Comparison of ENCODE assay signal across 20 mouse cellular contexts in genomic region chr6:114264426-114264825, GRCm38 (mm10). TPM values are rescaled to one million over a fixed set of nuclear protein-coding genes. Genes with fewer than 3 reads are reported as not detected.
DNase-seq lines count a peak whose midpoint lies in the region; ATAC-seq and TF ChIP-seq lines count a peak whose summit lies in the region.
"Had no signal": no experiment of that assay in that cellular context is flagged by ENCODE, and none has a peak within 500 bp of the region (broad histone marks: within the 10 kb centered on the region; RNA-seq: fewer than 3 reads in every experiment).

No protein-coding gene starts in this region.

- no peak overlapping the region for H3K4me3 ChIP-seq in forebrain, embryonic 13.5 days
- no peak overlapping the region for H3K4me3 ChIP-seq in forebrain, embryonic 10.5 days
- no peak overlapping the region for H3K4me3 ChIP-seq in limb, embryonic 14.5 days (replicated peaks; ENCODE audit: low read length)
- no peak overlapping the region for H3K4me3 ChIP-seq in limb, embryonic 10.5 days
- no peak overlapping the region for H3K4me3 ChIP-seq in neural tube, embryonic 15.5 days (replicated peaks)
- H3K4me3 ChIP-seq: embryonic facial prominence, embryonic 15.5 days; heart, adult 2 months; kidney, embryonic 15.5 days; liver, embryonic 13.5 days; megakaryocyte, embryonic 14.5 days had no signal

- no peaks in the 10 kb centered on the region for H3K27me3 ChIP-seq in forebrain, embryonic 13.5 days
- H3K27me3 ChIP-seq in forebrain, embryonic 10.5 days (ENCODE audit: poor library complexity, severe bottlenecking) = peaks cover 12% of the 10 kb centered on the region; the same call in 1 of the 2 replicates
- H3K27me3 ChIP-seq in limb, embryonic 14.5 days (ENCODE audit: control insufficient read depth, insufficient read depth, low read length) = no peaks in the 10 kb centered on the region
- H3K27me3 ChIP-seq in limb, embryonic 10.5 days (ENCODE audit: low read depth, poor library complexity, severe bottlenecking) = peaks cover 25% of the 10 kb centered on the region; the same call in 1 of the 2 replicates
- no peaks in the 10 kb centered on the region for H3K27me3 ChIP-seq in neural tube, embryonic 15.5 days (replicated peaks)
- H3K27me3 ChIP-seq: embryonic facial prominence, embryonic 15.5 days had no signal

- WGBS in forebrain, embryonic 13.5 days = 40% methylated on average over 5 of the region's 5 CpGs
- WGBS in forebrain, embryonic 10.5 days = 75% methylated on average over 5 of the region's 5 CpGs
- WGBS in limb, embryonic 14.5 days = 37% methylated on average over 5 of the region's 5 CpGs
- 66% methylated on average over 5 of the region's 5 CpGs for WGBS in limb, embryonic 10.5 days
- WGBS in neural tube, embryonic 15.5 days = 58% methylated on average over 5 of the region's 5 CpGs

- peak; percentile 36; the same call in 1 of the 2 replicates for ATAC-seq in forebrain, embryonic 13.5 days
- ATAC-seq in limb, embryonic 14.5 days (ENCODE audit: low FRiP score, low read depth) = no peak
- ATAC-seq in neural tube, embryonic 15.5 days (ENCODE audit: low FRiP score) = no peak
- ATAC-seq in granulocyte monocyte progenitor cell, adult 5-6 weeks (replicated peaks; ENCODE audit: poor library complexity, severe bottlenecking) = no peak

- no peak overlapping the region for H3K4me2 ChIP-seq in forebrain, embryonic 13.5 days
- no peak overlapping the region for H3K4me2 ChIP-seq in limb, embryonic 14.5 days (replicated peaks; ENCODE audit: low read depth, low read length, severe bottlenecking)
- no peak overlapping the region for H3K4me2 ChIP-seq in neural tube, embryonic 15.5 days
- H3K4me2 ChIP-seq: embryonic facial prominence, embryonic 15.5 days; kidney, embryonic 15.5 days; liver, embryonic 13.5 days had no signal

- peak overlapping the region; percentile 67 for H3K27ac ChIP-seq in forebrain, embryonic 13.5 days
- H3K27ac ChIP-seq in forebrain, embryonic 10.5 days = no peak overlapping the region
- no peak overlapping the region for H3K27ac ChIP-seq in limb, embryonic 14.5 days (replicated peaks; ENCODE audit: low read depth, low read length)
- H3K27ac ChIP-seq in limb, embryonic 10.5 days = no peak overlapping the region
- peak overlapping the region; percentile 14; the same call in 1 of the 2 replicates for H3K27ac ChIP-seq in neural tube, embryonic 15.5 days (replicated peaks)
- H3K27ac ChIP-seq: embryonic facial prominence, embryonic 15.5 days; heart, adult 2 months; kidney, embryonic 15.5 days; liver, embryonic 13.5 days had no signal

- H3K4me1 ChIP-seq in forebrain, embryonic 13.5 days = peaks cover 40% of the 10 kb centered on the region
- H3K4me1 ChIP-seq in forebrain, embryonic 10.5 days = peaks cover 37% of the 10 kb centered on the region
- peaks cover 12% of the 10 kb centered on the region for H3K4me1 ChIP-seq in limb, embryonic 14.5 days (ENCODE audit: control insufficient read depth, insufficient read depth, low read length)
- H3K4me1 ChIP-seq in limb, embryonic 10.5 days = 0 out of 2 replicates have a peak, but pooled peaks cover 9% of the 10 kb centered on the region
- peaks cover 53% of the 10 kb centered on the region for H3K4me1 ChIP-seq in neural tube, embryonic 15.5 days
- H3K4me1 ChIP-seq: embryonic facial prominence, embryonic 15.5 days; kidney, embryonic 15.5 days; liver, embryonic 13.5 days; megakaryocyte, embryonic 14.5 days had no signal

- no peak overlapping the region for H3K9ac ChIP-seq in forebrain, embryonic 13.5 days
- no peak overlapping the region for H3K9ac ChIP-seq in limb, embryonic 14.5 days (ENCODE audit: low read depth, low read length, severe bottlenecking)
- no peak overlapping the region for H3K9ac ChIP-seq in neural tube, embryonic 15.5 days (replicated peaks)
- H3K9ac ChIP-seq: embryonic facial prominence, embryonic 15.5 days; kidney, embryonic 15.5 days; liver, embryonic 13.5 days had no signal

- no peak for DNase-seq in forebrain, embryonic 10.5 days (ENCODE audit: extremely low spot score, low spot score)
- DNase-seq in limb, embryonic 14.5 days (ENCODE audit: low spot score) = peak; percentile 71
- DNase-seq in limb, embryonic 10.5 days (ENCODE audit: low spot score) = no peak
- peak; percentile 4 for DNase-seq in ovary, postnatal 14 days (ENCODE audit: low spot score)
- no peak for DNase-seq in ovary, adult 18-20 months (ENCODE audit: low spot score)
- DNase-seq: adrenal gland, postnatal 10 days; cerebellum, adult 9-10 months; gastrocnemius, postnatal 10 days; heart, adult 2 months; liver, embryonic 13.5 days; lung, postnatal 10 days; right cerebral cortex, postnatal 14 days had no signal

- no peak for TF ChIP-seq POLR2A in limb, embryonic 14.5 days (IDR thresholded peaks at IDR 0.05; ENCODE audit: borderline replicate concordance, extremely low read depth, insufficient read depth, insufficient read length)

- H3K36me3 ChIP-seq in forebrain, embryonic 13.5 days (ENCODE audit: poor library complexity, severe bottlenecking) = no peaks in the 10 kb centered on the region
- H3K36me3 ChIP-seq in forebrain, embryonic 10.5 days (replicated peaks) = no peaks in the 10 kb centered on the region
- H3K36me3 ChIP-seq in limb, embryonic 14.5 days (ENCODE audit: control insufficient read depth, insufficient read depth, low read length) = no peaks in the 10 kb centered on the region
- H3K36me3 ChIP-seq in limb, embryonic 10.5 days = no peaks in the 10 kb centered on the region
- no peaks in the 10 kb centered on the region for H3K36me3 ChIP-seq in neural tube, embryonic 15.5 days
- H3K36me3 ChIP-seq: embryonic facial prominence, embryonic 15.5 days; kidney, embryonic 15.5 days; liver, embryonic 13.5 days had no signal

- H3K9me3 ChIP-seq in forebrain, embryonic 13.5 days (replicated peaks) = no peaks in the 10 kb centered on the region
- no peaks in the 10 kb centered on the region for H3K9me3 ChIP-seq in forebrain, embryonic 10.5 days
- no peaks in the 10 kb centered on the region for H3K9me3 ChIP-seq in limb, embryonic 14.5 days (ENCODE audit: control insufficient read depth, low read length)
- H3K9me3 ChIP-seq in limb, embryonic 10.5 days (replicated peaks) = no peaks in the 10 kb centered on the region
- no peaks in the 10 kb centered on the region for H3K9me3 ChIP-seq in neural tube, embryonic 15.5 days (replicated peaks)
- H3K9me3 ChIP-seq: embryonic facial prominence, embryonic 15.5 days; kidney, embryonic 15.5 days; liver, embryonic 13.5 days; megakaryocyte, embryonic 14.5 days had no signal

RNA-seq across cellular contexts. Expression of gene Slc6a1, which starts 18.0 kb away (rescaled TPM):
- 67.2 and 81.0 TPM in 2 replicates for polyA plus RNA-seq in forebrain, embryonic 13.5 days (2015; fragmentation: Nextera tagmentation; extraction: Ambion mirVana)
- polyA plus RNA-seq in forebrain, embryonic 10.5 days (2016; fragmentation: Nextera tagmentation; extraction: Ambion mirVana) = 3.2 and 5.1 TPM in 2 replicates
- 0.64 and 0.77 TPM in 2 replicates for polyA plus RNA-seq in limb, embryonic 14.5 days (2012; rRNA removed)
- 0.08 and 0.18 TPM in 2 replicates for polyA plus RNA-seq in limb, embryonic 14.5 days (2014; fragmentation: Nextera tagmentation; extraction: Ambion mirVana)
- not detected in 2 replicates for polyA plus RNA-seq in limb, embryonic 10.5 days (2016; fragmentation: Nextera tagmentation; extraction: Ambion mirVana)
- polyA plus RNA-seq in neural tube, embryonic 15.5 days (2015; fragmentation: Nextera tagmentation; extraction: Ambion mirVana) = 118 and 138 TPM in 2 replicates
- total RNA-seq in granulocyte monocyte progenitor cell, adult 5-6 weeks (2014; fragmentation: Nextera tagmentation) = not detected in 2 replicates
- total RNA-seq in granulocyte monocyte progenitor cell, adult 5-6 weeks (2017) = not detected in 2 replicates
- polyA plus RNA-seq: heart, postnatal 0 days; stomach, embryonic 16.5 days had no signal

Comparison
In these comparisons a context has a peak if more than half of its experiments do, and no peak if none do; other contexts are left out.
1. H3K27ac ChIP-seq: peak in forebrain, embryonic 13.5 days (single experiment) and neural tube, embryonic 15.5 days (single experiment); none in forebrain, embryonic 10.5 days (single experiment), limb, embryonic 14.5 days (single experiment) and limb, embryonic 10.5 days (single experiment).
2. DNase-seq: peak in limb, embryonic 14.5 days (single experiment) and ovary, postnatal 14 days (single experiment); none in forebrain, embryonic 10.5 days (single experiment), limb, embryonic 10.5 days (single experiment) and ovary, adult 18-20 months (single experiment).
3. RNA of gene Slc6a1, which starts 18.0 kb away (polyA plus RNA-seq): 118 to 138 TPM in neural tube, embryonic 15.5 days and 67.2 to 81.0 TPM in forebrain, embryonic 13.5 days; 3.2 to 5.1 TPM in forebrain, embryonic 10.5 days, 0.08 to 0.77 TPM in limb, embryonic 14.5 days and not detected in limb, embryonic 10.5 days; every median in the first group is over 10 times any median in the second.